Mouse (Mus musculus): ENCODE data around the gene Gm9964.
"Not testable (repeated sequence)": the region's sequence is repeated elsewhere in the genome, so short reads cannot be mapped to it uniquely, and the experiment has no call there.

Gm9964 gene

GRCm38 (mm10) chr11:79296167-79296566 lies 539 bp downstream of the Gm9964 start:
- DNase-seq: peak; percentile 21

- no peak for DNase-seq
Observed at GRCm38 (mm10) chr11:79293971-79294370, 2.7 kb downstream of the Gm9964 start.

- no peak for DNase-seq
Observed at GRCm38 (mm10) chr11:79293025-79293424, 3.7 kb downstream of the Gm9964 start.

- DNase-seq: no peak
Observed at GRCm38 (mm10) chr11:79292130-79292529, 4.6 kb downstream of the Gm9964 start.

GRCm38 (mm10) chr11:79291651-79292050 lies 5.1 kb downstream of the Gm9964 start:
- no peak for DNase-seq

GRCm38 (mm10) chr11:79290473-79290872 lies 6.2 kb downstream of the Gm9964 start:
- DNase-seq: no peak

GRCm38 (mm10) chr11:79288913-79289640 lies 7.6 kb downstream of the Gm9964 start:
- DNase-seq: no peak

GRCm38 (mm10) chr11:79288278-79288843 lies 8.3 kb downstream of the Gm9964 start:
- no peak for DNase-seq

- DNase-seq: no peak
Observed at GRCm38 (mm10) chr11:79287447-79287846, 9.3 kb downstream of the Gm9964 start.

GRCm38 (mm10) chr11:79286305-79286799 lies 10.4 kb downstream of the Gm9964 start:
- DNase-seq: no peak

GRCm38 (mm10) chr11:79283350-79284030 lies 13.2 kb downstream of the Gm9964 start:
- no peak for DNase-seq

GRCm38 (mm10) chr11:79281396-79281795 lies 15.3 kb downstream of the Gm9964 start:
- no peak for DNase-seq

- no peak for DNase-seq
Observed at GRCm38 (mm10) chr11:79279732-79280405, 16.8 kb downstream of the Gm9964 start.

GRCm38 (mm10) chr11:79273757-79274156 lies 22.9 kb downstream of the Gm9964 start:
- no peak for DNase-seq

GRCm38 (mm10) chr11:79273039-79273438 lies 23.7 kb downstream of the Gm9964 start:
- DNase-seq: no peak

GRCm38 (mm10) chr11:79267171-79267570 lies 29.5 kb downstream of the Gm9964 start:
- no peak for DNase-seq

GRCm38 (mm10) chr11:79264376-79264775 lies 32.3 kb downstream of the Gm9964 start:
- DNase-seq: no peak

- DNase-seq: not testable (repeated sequence)
Observed at GRCm38 (mm10) chr11:79260126-79260525, 36.6 kb downstream of the Gm9964 start.

GRCm38 (mm10) chr11:79258738-79259137 lies 38.0 kb downstream of the Gm9964 start:
- no peak for DNase-seq

GRCm38 (mm10) chr11:79254391-79255098 lies 42.2 kb downstream of the Gm9964 start, which contains the start of gene Wsb1:
Gene Wsb1, minus strand, starts transcription at chr11:79254671.
- peak; percentile 94 for DNase-seq

GRCm38 (mm10) chr11:79253542-79254390 lies 42.9 kb downstream of the Gm9964 start:
- DNase-seq: peak; percentile 58
